Mouse (Mus musculus): ENCODE data around the gene Tfeb.

Tfeb gene

DNA sequence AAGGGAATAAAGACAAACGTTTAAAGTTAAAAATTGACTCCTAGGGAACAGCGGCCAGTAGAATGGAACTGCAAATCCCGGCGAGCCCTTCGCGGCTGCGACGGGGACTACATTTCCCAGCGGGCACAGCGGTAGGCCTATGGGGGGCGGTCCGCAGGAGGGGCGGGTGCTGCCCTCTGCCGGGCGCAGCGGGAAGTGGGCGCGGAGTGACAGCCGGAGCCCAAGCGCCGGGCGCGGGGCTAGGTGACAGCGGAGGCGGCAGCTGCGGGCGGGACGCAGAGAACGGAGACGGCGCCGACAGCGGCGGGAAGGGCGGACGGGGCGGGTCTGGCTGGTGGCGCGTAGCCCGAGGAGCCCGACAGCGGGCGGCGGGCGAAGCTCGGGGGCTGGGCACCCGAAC is at the start of gene Tfeb:
Gene Tfeb (plus strand): TSS at position 175 of the 400 bp plus-strand sequence.
- in situ Hi-C loops (cut with MboI; ENCODE audit: low sequenced_read_pairs) = no loop called here

DNA sequence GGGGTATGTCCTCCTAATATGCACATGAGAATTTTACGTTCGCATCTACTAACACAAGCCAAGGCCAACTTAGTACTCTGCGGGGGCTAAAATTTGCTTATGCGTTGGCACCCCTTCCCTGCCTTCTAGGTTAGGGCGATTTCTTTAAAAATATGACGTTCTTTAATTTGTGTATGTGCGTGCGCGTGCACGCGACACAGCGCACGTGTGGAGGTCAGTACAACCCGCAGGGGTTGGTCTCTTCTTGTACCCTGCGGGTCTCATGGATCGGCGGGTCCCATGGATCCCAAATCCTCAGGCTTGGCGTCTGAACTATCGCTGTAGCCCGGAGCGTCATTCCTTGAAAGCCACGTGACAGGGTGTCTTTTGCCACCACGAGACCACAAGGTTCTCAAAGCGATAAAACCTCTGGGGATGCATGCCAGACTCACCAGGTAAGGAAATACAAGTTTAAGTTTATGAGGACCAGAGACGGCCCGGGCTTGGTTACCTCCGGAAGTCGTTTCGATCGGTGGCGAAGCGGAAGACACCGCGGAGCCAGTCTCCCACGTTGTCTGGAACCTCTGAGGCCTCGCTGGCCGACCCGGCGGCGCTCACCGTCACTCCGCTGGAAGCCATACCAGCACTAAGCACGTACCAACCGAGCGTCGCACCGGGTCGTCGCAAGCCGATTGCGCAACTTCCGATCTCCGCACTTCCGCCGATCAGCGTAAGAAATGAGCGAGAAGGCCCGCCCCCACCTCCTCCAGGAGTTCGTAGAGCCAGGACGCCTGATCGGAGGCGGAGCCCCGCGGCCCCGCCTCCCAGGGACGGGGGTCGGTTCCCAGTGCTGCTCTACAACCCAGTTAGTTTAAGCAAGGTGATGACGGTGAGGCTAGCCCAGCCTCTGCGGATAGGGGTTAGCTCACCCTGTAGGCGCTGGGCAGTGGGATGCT is 49.2 kb upstream of the Tfeb start:
- in situ Hi-C loops (cut with MboI; ENCODE audit: low sequenced_read_pairs) = no loop called here

DNA sequence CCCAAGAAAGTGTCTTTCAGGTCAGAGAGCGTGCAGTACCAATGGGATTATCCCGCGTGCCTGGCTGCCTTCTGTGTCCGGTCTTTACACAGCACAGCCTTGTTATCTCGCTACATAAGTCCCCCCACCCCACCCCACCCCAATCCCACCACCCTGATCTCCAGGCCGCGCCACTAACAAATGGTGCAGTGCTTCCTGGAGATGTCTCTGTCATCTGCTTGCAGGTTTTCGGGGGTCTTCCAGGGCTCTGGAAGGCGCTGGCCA is 48.6 kb upstream of the Tfeb start, which contains the start of gene Tomm6:
Gene Tomm6 (minus strand): TSS at position 43 of the 264 bp plus-strand sequence.
- in situ Hi-C loops (cut with MboI; ENCODE audit: low sequenced_read_pairs) = no loop called here

DNA sequence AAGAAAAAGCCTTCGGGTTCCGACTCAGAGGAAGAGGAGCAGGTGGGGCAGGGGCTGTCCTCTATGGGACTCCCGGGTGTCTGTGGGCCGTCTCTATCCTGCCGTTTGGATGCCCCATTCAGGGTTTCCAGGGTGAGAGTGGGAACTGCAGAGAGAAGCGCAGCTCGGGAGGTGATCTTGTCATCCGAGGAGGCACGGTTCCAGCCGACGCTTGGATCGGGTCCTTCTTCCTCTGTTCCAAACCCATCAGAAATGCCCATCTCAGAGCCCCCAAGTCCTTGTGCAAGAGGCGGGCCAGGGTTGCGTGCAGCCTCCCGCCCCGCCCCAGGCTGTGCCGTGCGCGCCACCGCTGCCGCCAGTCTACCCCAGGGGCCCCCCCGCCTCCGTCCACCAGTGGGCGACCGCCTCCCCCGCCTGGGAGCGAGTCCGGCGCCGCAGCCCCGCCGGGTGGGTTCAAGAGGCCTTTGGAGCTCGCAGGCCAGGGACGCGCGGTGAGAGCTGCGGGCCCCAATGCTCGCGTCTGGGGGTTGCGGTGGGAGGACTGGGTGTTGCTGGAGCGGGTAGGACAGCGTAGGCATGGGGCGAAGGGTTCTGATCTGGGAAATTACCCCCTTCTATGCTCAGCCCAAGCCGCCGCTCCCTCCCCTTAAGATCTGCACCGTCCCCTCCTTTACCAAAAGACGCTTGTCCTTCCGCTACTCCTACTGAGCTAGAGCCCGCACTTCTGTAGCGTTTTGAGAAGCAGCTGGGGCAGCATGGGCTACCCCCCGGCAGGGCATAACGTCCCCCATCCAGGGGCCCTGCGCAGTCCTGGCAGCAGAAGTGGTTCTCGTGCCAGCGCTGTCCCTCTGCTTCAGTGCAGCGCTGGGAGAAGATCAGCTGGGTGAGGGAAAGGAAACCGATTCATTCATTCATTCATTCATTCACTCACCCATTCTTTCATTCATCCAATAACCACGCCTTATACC is 47.9 kb upstream of the Tfeb start, which contains the start of gene Frs3:
Gene Frs3 (plus strand): TSS at position 423 of the 968 bp plus-strand sequence.
- in situ Hi-C loops (cut with MboI; ENCODE audit: low sequenced_read_pairs) = no loop called here

DNA sequence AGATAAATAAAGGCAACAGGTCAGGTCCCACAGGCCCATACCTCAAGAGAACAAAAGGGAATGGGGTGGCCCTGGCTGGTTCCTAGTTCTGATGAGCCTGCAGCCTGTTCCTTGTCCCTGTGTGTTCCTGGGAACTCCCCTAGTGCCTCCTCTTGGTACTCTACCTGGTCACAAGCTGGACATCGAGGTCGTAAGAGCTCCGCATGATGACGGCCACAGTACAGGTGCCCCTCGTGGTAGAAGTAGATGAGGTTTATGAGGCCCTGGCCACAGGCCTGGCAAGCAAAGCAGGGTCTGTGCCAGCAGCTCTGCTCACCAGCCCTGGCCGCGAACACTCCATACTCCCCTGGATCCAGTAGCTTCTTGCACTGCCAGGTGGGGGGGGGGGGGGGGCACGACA is 46.9 kb upstream of the Tfeb start:
- in situ Hi-C loops (cut with MboI; ENCODE audit: low sequenced_read_pairs) = no loop called here

DNA sequence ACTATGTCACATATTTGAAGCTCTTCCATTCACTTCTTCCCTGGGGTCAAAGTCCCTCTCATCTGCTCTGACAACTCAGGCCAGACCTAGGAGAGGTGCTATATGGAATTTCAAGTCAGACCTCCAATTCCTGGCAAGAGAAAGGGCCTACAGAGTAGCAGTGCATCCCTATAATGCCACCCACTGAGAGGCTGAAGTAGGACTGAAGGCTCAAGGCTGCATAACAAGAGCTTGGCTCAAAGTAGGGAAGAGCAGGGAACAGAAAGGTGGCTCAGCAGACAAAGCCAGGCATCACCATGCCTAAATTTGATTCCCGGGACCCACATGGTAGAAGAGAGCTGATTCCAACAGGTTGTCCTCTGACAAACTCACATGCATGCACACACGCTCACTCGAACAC is 45.2 kb upstream of the Tfeb start:
- in situ Hi-C loops (cut with MboI; ENCODE audit: low sequenced_read_pairs) = no loop called here

DNA sequence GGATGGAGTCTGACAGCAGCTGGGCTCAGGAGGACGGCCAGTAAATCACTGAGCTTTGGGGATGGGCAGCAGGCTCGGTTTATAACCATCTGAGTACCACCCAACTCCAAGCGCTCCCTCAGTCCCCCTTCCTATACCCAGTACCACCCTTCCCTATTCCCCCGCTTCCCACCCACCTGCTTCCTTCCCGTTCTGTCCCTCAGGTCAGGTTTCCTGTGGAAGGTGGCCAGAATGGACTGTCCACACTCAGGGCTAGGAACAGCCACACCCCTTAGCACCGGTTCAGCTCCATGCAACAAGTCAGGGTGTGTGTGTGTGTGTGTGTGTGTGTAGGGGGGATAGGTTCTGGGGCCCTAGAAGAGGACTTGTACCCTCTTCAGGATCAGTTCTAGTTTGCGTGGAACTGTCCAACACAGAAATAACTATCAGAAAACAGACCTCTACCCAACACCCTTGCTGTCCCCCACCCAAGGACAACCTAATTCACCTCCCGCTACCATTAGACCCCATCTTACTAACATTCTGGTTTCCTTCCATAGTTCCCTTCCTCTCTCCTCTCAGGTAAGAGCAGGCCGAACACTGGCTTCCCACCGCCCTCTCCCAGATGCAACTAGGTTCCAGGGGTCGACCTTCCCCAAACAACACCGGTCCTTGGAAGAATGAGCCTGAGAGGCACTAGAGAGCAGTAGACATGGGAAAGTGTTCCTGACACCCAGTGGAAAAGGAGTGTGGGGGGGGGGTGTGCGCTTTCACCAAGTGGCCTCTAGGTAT is 43.0 kb upstream of the Tfeb start:
- in situ Hi-C loops (cut with MboI; ENCODE audit: low sequenced_read_pairs) = no loop called here

DNA sequence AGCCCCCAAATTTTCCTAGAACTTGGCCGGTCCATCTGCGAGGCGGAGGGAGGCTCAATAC is 42.6 kb upstream of the Tfeb start, which contains the start of gene Gm21981:
Gene Gm21981 (minus strand): TSS at position 14 of the 61 bp plus-strand sequence.
- in situ Hi-C loops (cut with MboI; ENCODE audit: low sequenced_read_pairs) = no loop called here

DNA sequence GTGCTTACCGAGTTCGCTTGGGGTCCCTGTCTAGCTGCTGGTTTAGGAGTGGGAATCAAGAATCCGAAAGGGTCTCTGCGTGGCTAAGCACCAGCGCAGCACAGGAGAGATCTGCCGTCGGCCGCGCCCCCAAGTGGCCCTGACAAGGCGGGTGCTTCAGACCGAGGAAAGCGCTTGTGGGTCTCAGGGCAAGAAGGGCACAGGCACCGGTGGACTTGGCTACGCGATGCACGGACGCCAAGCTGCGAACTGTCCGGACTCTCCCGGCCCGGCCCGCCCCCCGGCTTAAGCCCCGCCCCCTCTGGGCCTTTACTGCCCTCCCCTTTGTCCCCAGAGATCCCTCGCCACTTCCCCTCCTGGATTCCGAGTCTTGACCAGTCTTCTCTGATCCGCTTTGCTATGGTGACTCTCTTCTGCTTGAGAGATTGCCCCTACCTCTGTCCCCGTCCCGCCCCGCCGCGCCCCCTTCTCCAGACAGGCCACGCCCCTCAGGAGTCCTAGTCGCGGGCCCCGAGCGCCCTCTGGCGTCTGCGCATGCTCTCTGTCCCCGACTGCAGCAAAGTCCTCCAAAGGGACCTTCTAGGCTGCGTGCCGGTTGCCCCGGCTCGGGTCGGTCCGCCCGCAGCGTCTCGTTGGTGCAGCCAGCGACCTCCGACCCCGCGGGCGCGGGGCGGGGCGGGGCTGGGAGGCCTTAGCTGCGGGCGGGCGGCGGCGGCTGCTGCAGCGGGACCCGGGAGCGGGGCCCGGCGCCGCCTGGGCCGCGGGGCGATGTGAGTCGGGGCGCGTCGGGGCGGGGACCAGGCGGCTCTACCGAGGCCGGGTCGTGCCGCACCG is 42.1 kb upstream of the Tfeb start, which contains the start of gene Prickle4:
Gene Prickle4 (minus strand): TSS at position 234 of the 834 bp plus-strand sequence.
- in situ Hi-C loops (cut with MboI; ENCODE audit: low sequenced_read_pairs) = no loop called here

DNA sequence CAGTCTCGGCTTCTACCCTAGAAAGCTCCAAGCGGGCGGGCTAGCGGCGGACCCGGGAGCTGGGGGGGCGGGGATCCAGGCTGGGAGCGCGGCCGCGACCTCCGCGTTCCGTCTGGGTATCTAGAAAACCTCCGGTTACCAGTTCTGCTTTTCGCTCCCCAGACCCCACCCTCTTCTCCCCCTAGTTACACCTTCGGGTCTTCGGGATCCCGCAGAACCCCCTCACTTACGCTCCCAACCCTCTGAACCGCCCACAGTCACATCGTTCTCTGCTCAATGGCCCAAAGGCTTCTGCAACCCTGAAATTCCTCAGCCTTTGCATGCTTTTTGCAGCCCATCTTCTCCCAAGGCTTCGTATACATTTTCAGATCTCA is 41.5 kb upstream of the Tfeb start:
- in situ Hi-C loops (cut with MboI; ENCODE audit: low sequenced_read_pairs) = no loop called here

DNA sequence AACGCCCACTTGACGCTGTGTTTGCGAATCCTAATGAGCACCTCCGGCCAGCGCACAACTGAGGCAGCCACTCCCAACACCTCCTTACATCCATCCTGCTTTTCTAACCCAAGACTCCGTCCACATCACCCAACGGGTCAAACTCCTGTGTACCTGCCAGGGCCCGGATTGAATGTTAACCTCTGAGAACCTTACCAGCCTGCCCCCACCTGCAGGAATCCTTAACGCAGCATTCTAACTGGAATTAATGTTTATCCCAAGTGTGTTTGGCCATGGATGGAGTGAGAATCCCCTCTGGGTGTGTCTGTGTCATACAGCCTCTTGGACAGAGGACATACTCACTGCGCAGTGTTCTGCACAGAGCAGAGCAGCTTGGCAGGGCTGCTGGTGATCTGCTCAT is 38.7 kb upstream of the Tfeb start:
- in situ Hi-C loops (cut with MboI; ENCODE audit: low sequenced_read_pairs) = no loop called here

DNA sequence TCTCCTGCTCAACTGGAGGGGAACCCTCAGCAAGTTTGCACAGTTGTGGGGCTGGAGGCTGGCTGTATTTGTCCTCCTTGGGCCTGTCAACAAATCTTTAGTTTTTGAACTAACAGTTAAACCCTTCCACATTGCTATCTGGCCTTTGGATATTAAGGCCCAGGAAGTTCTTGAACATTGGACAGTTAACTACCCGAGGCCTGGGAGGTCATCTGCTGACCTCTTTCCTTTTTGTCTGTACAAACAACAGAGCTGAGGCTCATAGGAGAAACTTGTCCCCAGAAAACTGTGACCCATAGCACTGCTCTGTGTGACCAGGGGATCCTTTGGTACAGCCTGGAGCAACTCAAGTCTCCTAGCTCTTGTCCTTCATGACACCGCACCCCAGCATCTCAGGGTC is 37.8 kb upstream of the Tfeb start:
- in situ Hi-C loops (cut with MboI; ENCODE audit: low sequenced_read_pairs) = no loop called here

DNA sequence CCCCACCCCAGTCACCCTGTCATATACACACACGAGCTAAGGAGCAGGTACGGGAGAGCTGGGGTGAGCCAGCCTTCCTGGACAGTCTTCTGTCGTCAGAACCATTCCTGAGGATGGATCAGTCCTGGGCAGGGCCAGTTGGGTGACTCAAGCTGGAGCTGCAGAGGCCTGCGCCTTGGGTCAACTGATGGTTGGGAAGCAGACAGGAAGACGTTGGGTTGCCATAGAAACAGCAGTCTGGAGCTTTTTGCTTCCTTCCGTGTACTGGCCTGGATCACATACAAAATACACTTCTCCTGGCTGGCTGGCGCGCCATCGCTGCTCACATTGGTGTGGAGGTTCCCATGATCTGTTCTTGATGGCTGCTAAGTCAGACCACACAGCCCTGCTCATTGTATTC is 35.0 kb upstream of the Tfeb start:
- in situ Hi-C loops (cut with MboI; ENCODE audit: low sequenced_read_pairs) = no loop called here

DNA sequence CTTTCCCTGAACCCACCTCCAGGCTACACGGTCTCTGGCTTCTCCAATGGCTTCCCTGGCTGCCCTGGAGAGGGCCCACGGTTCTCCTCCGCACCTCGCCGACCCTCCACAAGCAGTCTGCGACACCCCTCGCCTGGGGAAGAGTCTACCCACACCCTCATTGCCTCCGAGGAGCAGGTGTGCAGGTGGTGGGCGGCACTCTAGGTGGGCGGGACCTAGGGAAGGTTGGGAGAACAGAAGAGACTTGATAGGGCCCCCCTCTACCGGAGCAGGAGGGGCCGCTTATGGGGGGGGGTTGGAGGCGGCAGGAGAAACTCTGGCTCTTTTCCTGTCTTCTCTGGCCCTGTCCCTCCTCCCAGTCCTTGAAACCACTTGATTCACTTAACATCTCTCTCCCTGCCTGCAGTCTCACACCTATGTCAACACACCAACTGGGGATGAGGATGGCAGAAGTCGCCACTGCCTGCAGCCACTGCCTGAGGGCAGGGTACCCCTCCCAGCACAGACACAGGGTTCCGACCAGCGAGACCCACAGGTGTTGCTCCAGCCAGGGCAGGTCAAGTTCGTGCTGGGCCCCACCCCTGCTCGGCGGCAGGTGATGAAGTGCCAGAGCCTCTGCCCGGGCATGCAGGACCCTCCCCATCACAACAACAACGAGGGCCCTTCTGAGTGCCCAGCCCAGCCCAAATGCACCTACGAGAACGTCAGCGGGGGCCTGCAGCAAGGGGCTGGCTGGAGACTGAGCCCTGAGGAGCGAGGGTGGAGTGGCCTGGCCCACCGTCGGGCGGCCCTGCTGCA is 34.1 kb upstream of the Tfeb start:
- in situ Hi-C loops (cut with MboI; ENCODE audit: low sequenced_read_pairs) = no loop called here

DNA sequence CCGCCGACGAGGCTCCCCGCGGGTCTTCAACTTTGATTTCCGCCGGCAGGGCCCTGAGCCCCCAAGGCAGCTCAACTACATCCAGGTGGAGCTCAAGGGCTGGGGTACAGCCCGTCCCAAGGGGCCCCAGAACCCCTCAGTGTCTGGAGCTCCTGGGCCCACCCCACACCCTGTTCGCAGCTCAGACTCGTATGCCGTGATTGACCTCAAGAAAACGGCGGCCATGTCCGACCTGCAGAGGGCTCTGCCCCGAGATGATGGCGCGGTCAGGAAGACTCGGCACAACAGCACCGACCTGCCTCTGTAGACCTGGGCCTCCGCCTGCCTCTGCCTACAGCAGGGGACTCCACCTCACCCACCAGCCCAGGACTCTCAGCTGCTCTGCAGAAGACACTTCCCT is 33.3 kb upstream of the Tfeb start:
- in situ Hi-C loops (cut with MboI; ENCODE audit: low sequenced_read_pairs) = no loop called here

DNA sequence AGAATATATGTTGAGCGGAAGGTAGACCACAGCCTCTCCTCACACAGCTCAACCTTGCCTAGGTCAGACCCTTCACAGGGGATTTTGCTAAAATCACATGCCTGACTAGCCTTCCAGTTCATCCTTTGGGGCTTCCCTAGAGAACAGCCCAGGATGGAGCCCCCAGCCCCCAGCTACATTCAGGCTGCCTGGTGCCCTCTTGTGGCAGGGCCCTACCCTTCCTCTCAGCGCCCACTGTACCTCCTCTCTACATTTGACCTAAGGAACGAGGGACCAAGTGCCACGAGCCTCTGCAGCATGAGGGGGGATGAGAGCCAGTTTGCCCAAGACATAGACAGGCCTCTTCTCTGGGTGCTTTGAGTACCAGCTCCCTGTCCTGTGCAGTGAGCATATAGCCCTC is 32.1 kb upstream of the Tfeb start:
- in situ Hi-C loops (cut with MboI; ENCODE audit: low sequenced_read_pairs) = no loop called here

DNA sequence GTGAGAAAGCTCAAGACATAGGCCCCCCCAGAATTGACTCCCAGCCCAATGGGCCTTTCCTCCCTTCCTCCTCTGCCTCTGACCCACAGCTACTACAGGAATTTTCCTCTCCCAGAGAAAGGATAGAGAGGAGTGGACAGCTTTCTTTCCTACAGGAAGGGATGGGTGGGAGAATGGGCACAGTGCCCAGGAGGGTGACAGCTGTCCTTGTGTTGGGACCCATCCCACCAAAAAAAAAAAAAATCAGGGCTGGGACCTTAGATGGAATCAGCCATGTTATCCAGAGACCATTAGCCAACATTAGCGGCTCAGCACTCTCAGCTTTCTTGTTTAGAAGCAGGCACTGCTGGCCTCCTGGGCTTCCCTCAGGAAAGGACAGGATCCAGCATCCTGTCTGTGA is 30.6 kb upstream of the Tfeb start:
- in situ Hi-C loops (cut with MboI; ENCODE audit: low sequenced_read_pairs) = no loop called here

DNA sequence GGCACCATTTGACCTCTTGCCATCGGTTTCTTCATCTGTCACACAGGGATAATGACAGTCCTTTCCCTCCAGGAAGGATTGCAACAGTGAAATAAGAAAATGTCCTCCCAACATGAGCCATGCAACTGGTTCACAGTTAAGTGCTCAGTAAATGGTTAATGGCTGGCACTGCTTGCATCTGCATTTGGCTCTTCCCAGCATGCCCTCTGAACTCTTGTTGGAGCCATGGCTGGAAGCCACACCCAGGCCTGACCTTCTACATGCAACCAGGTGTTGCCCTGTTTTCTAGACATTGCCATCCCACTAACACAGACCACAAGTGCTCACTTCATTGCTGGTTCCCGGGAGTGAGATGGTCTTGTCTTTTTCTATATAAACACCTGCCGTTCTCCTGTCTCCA is 28.9 kb upstream of the Tfeb start:
- in situ Hi-C loops (cut with MboI; ENCODE audit: low sequenced_read_pairs) = no loop called here

DNA sequence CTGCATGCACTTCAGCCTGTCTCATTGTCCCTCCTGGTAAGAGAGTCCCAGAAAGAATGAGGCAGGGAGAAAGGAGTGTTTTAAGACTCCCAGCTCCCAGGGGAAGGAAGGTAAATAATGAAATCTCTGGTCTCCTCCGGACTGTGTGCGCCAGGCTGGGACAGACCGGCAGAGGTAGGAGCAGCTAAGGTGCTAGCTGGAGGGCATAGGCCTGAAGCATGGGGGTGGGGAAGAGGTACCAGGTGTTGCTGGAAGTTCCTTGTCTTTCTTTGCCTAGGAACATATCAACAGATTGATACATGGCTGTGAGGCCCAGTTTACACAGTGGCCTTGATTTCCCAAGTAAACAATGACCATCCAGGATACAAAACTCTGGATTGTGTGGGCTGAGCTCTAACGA is 27.9 kb upstream of the Tfeb start:
- in situ Hi-C loops (cut with MboI; ENCODE audit: low sequenced_read_pairs) = no loop called here

DNA sequence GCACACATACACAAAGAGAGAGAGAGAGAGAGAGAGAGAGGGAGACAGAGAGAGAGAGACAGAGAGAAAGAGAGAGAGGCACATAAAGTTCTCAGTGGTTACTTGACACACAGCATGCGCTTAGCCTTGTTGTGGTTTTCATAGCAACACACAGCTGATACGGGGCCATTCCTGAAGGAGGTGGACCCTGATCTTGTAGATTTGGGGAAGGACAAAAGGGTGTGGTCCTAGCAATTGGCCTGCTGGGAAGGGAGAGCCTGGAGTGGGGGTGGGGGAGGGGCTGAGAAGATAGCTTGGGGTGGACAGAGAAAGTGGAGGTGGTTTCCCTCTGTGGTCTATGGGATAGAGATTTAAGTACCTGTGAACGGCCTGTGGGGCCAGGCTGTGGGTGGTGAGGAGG is 26.8 kb upstream of the Tfeb start:
- in situ Hi-C loops (cut with MboI; ENCODE audit: low sequenced_read_pairs) = no loop called here

All from CH12F3 (cell line).